Mouse (Mus musculus) heart, postnatal 10 days (tissue): Measurements from ENCODE around the gene Sept1. TPM values are rescaled to one million over a fixed set of nuclear protein-coding genes. Genes with fewer than 3 reads are reported as not detected.

Experiments
- DNase-seq, 2 experiments: peaks; one replicate each; pipeline ENCODE4 v3.0.0; 2021
- intact Hi-C: fragments of 180-260 bp; cut with DNase I; formaldehyde crosslinking; loops from one replicate; pipeline ENCODE4 v1.15.1; 2025
- total RNA-seq, 2 experiments: library from RNA; stranded (reverse); gene quantifications; 2 replicates each; pipeline ENCODE4 v1.2.3; 2021

The Sept1 gene
- 10 to 100 TPM; 11.5 to 15.5 TPM for total RNA-seq

DNA sequence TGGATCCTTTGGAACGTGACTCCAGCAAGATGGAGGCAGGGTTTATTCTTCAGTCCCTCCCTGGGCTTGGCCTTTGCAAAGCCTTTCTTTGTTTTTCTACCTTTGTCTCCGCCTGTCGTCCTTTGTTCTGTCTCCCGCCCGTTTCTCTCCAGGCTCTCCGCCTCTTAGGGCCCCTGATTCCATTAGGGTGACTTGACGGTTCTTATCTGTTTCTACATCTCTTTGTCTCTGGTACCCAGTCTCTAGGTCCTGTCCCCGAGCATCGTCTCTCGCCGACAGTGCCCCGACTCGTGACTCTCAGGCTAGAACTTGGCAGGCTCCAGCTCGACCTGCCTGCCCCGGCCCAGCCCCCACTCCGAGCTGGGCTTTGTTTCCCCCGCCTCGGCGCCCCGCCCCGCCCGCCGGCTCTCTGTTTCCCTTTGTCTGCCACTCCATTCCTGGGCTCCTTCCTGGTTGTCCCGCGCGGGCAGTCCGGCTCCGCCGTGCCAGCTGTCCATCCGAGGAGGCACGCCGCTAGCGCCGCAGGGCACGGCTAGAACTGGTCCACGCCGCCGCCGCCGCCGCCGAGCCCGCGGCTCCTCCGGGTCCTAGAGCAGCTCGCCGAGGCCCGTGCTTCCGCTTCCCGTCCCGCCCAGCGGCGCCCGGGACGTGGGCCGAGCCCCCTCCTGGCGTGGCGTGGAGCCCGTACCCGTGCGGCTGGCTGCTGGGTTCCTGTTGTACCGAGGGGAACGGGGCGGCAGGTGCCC, at the start of gene Sept1, which contains the start of gene Zfp553:
Gene Sept1 (minus strand): TSS at position 509 of the 746 bp plus-strand sequence.
Gene Zfp553 (plus strand): TSS at position 440 of the 746 bp plus-strand sequence.
- DNase-seq: peak; percentile 90 to 91
- intact Hi-C loops: no loop called here

DNA sequence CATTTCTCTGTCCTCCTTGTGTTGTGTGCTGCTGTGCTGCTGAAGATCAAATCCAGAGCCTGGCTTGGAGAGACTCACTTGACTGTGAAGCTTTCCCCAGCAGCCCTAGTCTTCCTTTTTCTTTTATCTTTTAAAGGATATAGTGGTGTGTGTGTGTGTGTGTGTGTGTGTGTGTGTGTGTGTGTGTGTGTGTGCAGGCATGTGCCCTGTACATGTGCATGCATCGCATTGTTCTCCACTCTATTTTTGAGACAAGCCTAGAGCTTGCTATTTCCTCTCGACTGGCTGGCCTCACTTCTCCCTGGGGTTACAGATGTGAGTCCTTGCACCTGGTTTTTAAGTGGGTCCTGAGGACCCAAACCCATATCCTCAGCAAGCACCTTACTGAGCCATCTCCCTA, 49.3 kb upstream of the Sept1 start:
- DNase-seq: no peak
- intact Hi-C loops: no loop called here

DNA sequence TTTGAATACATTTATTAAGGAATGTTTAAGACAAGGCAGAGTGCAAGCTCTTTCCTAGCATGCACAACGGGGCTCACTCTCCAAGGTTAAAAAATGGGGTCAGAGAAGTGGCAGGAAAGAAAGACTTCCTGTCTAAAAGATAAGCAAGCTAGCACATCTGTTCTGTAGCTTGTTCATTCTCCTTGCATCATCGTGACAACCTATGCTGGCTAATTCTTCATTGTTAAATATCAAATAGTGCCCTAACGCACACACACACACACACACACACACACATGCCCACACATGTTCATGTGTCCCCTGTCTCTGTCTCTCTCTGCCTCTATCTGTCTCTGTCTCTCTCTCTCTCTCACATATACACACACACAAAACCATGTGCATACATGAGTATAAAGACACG, 48.2 kb upstream of the Sept1 start:
- DNase-seq: no peak
- intact Hi-C loops: no loop called here

DNA sequence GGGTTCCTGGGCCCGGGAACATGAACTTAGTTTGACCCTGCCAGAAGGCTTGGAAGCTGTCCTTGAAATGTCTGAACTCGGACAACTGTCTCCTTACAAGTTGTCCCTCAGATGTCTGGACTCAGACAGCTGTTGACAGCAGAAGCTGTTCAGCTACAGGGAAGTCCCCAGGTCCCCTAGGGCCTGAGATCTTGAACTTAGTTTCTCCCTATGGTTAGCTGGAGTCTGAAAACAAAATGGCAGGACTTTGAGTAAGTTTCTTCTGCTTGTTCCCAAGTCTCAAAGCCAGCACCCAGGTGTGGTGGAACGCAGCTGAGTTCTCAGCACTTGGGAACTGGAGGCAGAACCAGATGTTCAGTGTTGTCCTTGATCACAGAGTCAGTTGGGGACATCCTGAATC, 47.2 kb upstream of the Sept1 start:
- peak; percentile 46 to 51 for DNase-seq
- intact Hi-C loops: no loop called here

DNA sequence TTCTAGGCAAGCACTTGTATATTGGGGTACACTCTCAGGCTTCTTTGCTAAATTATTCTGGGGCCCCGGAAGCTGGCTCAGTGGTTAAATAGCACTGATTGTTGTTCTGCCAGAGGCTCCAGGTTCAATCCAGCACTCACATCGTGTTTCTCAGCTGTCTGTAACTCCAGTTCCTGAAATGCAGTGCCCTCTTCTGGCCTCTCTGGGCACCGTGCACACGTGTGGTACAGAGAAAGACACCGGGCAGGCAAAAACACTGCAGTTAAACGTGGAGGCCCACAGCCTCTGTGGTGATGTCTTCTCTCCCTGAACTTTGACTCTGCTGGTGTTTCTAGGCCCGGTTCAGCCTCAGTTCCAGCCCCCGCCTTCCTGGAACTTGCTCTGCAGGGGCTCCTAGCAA, 45.4 kb upstream of the Sept1 start:
- intact Hi-C loops: no loop called here
- peak in 1 of 2 experiments; percentile 52 for DNase-seq

DNA sequence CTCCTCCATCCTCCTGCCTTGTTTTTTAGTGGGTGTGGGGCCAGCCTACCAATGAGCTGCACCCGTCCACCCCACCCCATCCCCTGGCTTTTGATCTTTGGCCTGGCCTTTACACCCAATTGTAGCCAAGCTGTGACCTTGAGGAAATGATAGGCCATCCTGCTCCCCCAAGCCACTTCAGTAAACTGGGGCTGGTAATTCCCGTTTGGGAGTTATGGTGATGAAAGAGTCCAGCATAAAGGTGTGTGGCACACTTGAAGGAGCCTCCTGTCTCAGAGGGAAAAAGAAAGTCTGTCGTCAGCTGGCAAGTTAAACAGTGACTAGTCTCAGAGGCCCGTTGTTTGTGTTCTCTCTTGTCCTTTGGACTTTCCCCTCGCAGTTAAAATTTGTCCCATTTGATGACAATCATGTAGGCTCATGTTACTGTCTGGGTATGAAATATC, 43.6 kb upstream of the Sept1 start:
- intact Hi-C loops: no loop called here
- DNase-seq: no peak

DNA sequence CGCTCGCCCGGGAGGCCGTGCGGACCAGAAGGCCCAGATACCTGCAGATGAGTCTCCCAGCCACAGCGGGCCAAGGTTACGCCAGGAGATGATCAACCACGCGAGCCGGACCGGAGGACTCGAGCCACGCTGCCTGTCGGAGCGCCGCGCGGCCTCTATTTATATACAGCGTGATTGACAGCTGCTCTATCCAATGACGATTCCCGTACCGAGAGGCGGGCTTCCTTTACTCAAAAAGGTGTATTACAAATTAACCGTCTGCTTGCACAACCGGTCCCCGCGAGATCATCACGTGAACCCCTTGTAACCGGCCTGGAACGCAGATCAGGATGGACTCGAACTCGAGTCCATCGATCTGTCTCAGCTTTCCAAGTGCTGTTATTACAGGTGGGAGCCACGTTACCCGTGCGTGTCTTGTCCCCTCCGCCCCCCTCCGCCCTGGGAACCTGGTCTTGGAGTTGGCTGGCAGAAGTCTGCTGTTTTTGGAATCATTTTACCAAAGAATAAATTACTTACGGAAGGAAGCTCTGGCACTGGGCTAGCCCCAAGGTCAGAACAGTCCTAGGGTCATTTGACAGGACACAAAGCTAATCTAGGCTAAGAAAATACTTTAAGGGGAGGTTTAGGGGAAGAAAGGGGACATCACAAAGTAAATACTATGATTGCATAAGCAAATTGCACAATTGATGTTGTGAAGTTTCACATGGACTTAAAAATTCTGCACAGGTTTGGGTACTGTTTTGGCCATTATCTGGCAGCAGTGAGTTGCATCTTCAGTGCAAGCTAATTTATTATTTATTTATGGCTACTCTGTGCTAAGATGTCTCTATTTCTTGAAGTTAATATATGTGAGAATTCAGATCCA, 41.2 kb upstream of the Sept1 start, which contains the start of gene Sephs2:
Gene Sephs2 (minus strand): TSS at position 131 of the 865 bp plus-strand sequence.
- intact Hi-C loops: loop anchor here (2.0 kb wide), 1 partner anchor 13 kb away; the partner anchor contains the start of gene Dctpp1
- DNase-seq: peak; percentile 97

DNA sequence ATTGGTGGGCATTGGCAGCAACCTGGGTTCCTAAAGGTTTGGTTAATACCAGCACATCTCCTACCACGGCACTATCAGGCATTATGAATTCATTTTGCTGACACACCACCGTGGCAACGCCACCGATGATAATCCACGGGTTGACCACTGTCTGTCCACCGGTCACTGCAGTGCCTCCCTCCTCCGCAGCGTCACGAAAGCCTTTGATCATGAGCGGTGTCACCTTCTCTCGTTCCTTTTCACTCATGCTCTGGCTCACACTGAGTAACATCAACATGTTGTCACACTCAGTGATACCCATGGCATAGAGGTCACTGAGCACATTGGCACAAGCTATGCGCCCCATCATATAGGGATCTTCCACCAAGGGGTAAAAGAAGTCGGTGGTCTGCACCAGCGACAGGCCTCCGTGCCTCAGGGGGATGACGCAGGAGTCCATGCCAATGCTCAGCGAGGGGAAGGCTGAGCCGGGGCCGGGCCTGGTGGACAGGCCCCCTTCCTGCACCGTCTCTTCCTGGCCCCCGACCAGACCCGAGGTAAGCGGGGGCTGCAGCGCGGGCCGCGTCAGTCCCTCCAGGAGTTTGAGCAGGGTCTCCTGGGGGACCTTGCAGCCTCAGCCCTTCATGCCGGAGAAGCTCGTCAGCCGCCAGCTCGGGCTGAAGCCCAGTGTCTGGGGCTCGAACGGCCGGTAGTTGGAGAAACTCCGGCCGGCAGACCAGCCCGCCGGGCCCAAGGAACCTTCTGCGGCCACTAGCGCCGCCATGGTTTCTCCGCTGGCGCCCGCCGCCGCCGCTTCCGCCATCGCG, 40.4 kb upstream of the Sept1 start:
- intact Hi-C loops: no loop called here

GRCm38 (mm10) chr7:127272566-127272965, 39.6 kb upstream of the Sept1 start:
- no peak for DNase-seq
- intact Hi-C loops: no loop called here

More for the DNA sequence above, 40.4 kb upstream of the Sept1 start:
- DNase-seq: peak in 1 of 2 experiments; percentile 70

DNA sequence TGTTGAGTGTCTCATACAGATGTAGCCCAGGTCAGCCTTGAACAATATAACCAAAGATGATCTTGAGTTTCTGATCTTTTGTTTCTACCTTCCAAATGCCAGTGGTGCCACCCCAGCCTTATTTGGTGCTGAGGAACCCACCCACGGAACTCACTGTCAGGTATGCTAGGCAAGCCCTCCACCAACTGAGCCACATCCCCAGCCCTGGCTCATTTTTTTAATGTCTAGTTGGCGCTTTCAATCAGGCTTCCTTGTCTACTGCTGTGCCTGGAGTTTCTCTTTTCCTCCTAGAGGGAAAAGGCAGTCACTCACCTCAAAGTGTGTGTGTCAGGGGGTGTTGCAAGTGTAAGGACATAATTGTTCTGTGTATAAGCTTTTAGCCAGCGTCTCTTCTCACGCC, 38.2 kb upstream of the Sept1 start:
- no peak for DNase-seq
- intact Hi-C loops: no loop called here

DNA sequence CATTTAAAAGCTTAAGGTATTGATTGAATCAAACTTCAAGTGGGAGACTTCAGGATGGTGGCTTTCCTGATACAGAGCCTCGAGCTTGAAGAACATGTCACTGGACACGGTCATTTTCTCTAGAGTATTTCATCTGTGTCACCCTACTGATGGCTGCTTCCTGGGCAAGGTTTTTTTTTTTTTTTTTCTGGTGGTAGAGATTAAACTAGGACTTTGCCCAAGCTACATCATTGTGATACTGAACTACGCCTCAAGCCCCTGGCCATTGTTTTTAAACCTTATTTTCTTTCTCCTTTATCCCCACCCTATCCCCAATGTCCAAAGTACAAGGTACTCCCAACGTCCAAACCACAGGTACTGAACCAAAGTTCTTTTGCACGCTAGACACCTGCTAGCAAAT, 37.7 kb upstream of the Sept1 start:
- intact Hi-C loops: no loop called here

DNA sequence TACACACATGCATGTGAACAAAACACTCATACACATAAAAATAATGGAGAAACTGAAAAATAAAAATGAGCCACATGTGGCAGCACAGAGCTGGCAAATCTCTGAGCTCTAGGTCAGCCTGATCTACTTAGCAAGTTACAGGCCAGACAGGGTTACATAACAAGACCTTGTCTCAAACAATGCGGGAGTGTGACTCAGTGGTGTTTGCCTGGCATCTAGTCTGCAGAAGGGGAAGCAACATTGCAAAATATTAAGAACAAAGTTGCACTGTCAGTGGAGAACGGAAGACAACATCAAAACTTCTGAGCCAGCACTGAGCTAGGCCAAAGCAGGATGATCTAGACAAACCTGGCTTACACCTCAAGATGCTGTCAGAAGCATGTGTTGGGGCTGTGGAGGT, 37.3 kb upstream of the Sept1 start:
- DNase-seq: no peak
- intact Hi-C loops: no loop called here

More for the DNA sequence above, 37.7 kb upstream of the Sept1 start:
- no peak for DNase-seq

DNA sequence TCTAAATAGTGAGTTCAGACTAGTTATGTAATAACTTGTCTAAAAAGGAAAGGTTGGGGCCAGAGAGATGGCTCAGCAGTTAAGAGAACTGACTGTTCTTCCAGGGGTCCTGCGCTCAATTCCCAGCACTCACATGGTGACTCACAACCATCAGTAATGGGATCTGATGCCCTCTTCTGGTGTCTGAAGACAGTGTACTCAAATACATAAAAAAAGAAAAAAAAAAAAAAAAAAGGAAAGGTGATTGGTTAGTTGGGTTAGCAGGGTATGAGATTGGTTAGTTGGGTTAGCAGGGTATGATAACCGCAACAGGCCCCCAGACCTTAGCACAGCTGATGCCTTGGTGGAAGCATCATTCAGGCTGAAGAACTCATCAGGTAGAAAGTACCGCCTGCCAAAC, 30.6 kb upstream of the Sept1 start:
- DNase-seq: no peak
- intact Hi-C loops: loop anchor here (5.0 kb wide), 1 partner anchor 79 kb away; no protein-coding TSS in a partner anchor

DNA sequence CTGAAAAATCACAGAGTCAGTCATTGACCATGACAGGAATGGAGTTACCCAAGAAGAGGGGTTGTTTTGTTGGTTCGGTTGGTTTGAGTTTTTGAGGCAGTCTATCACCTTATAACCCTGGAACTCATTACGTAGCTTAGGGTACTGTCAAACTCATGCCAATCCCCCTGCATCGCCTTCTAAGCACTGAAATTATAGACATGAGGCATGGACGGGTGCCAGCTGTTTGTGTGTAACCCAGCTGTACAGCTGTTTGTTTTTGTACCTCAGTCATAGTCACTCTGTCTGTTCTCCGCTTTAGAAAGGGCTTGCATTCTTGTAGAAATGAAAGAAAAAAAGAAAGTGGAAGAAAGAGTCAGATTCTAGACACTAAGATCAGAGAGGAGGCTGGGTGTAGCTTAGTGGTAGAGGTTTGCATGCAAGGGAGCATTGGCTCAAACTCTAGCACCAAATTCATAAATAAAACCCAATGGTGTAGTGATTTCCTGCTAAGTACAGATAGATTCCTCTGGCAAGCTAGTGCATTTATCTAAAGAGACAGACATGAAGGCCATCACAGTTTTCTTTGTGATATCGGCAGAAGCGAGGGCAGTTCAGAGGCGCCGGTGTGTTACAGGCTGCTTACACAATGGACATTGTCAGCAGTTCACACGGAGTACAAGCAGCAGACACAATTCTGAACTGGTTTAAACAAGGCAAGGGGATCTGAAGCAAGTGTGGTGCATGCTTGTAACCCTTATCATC, 29.5 kb upstream of the Sept1 start:
- intact Hi-C loops: loop anchor here (5.0 kb wide), 1 partner anchor 80 kb away; no protein-coding TSS in a partner anchor
- no peak for DNase-seq

GRCm38 (mm10) chr7:127260309-127261111, 27.6 kb upstream of the Sept1 start, which contains the start of gene Dctpp1:
TSS of gene Dctpp1 (minus strand) at chr7:127260709.
- peak; percentile 98 to 99 for DNase-seq
- intact Hi-C loops: loop anchor here (2.0 to 5.0 kb wide), 2 partner anchors 14 to 82 kb away; partner anchors contain the start of gene Sephs2

GRCm38 (mm10) chr7:127259186-127259905, 26.4 kb upstream of the Sept1 start:
- intact Hi-C loops: no loop called here
- DNase-seq: no peak

DNA sequence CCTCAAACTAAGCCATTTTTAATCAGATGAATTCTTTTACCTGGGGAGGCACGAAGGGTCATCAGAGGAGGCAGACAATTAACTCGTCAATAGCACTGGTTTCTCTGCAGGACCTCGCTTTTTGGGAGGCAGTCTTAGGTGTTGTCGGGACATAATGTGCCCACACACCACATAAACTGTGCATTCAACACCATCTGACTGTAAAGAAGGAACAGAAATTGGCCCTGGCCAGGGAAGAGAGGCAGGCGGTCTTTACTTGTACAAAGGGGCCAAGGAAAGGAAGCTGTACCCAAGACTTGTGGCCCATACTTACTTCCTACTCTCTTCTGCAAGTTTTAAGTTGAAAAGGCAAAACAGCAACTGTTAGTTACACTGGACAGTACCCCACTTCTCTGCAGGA, 23.6 kb upstream of the Sept1 start:
- DNase-seq: no peak
- intact Hi-C loops: no loop called here

DNA sequence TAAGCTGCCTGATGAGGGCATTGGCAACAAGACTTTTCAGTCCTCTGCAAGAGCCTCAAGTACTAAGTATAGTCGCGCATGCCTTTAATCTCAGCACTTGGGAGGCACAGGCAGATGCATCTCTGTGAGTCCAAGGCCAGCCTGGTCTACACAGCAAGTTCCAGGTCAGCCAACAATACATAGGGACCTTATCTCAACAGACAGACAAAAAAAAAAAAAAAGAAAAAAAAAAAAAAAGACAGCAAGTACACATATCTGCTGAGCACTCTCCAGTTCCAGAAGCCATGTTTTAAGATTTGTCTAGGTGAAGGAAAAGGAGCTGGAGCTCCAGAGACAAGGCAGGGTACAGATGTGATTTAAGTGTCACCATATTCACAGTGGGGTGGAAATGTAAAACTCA, 23.0 kb upstream of the Sept1 start:
- no peak for DNase-seq
- intact Hi-C loops: no loop called here
